Mouse (Mus musculus): ENCODE results near the gene Cela1.

DNA sequence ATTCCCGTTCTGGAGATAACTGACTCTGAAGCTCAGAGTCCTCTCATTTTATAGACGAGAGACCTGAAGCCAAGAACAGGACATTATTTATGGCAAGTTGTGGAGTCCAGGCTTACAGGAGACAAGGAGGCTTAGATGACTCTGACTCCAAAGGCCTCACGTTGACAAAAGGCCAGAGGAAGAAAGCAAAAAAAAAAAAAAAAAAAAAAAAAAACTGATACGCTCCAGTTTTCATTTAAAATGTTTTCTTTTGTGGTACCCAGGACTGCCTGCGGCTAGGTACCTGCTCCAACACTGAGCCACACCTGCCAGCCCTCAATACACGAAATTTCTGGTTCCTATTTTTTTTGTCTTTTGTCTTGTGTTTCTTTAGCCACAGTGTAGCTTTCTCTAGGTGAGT is 20.3 kb downstream of the Cela1 start:
- TF ChIP-seq CTCF (IDR thresholded peaks at IDR 0.05; ENCODE audit: insufficient read depth, low read depth, low read length) (no peak), POLR2A (IDR thresholded peaks at IDR 0.05; ENCODE audit: insufficient read depth, low read depth, low read length) (no peak)
